Mouse (Mus musculus) CH12.LX (cell line): ENCODE measurements around the gene Ankrd28. TPM values are rescaled to one million over a fixed set of nuclear protein-coding genes. Genes with fewer than 3 reads are reported as not detected.

Source experiments
- DNase-seq: peaks from one replicate; pipeline ENCODE4 v3.0.0-alpha.2; 2013; ENCODE audit errors: extremely low read depth
- H3K27ac ChIP-seq: 2 replicates; pipeline ENCODE4 v1.5.1; 2012; ENCODE audit warnings: low read depth, mild to moderate bottlenecking, control low read depth, moderate library complexity; ENCODE audit not compliant: insufficient read depth
- H3K27me3 ChIP-seq: replicated peaks from 2 replicates; pipeline ENCODE3; 2012; ENCODE audit warnings: inconsistent platforms
- H3K36me3 ChIP-seq, 2 experiments: replicated peaks in 1 of 2; 2 replicates each; pipeline versions ENCODE3 to v1.6.1; 2012; ENCODE audit warnings: inconsistent platforms in 1 of 2, low read length in 1 of 2, mild to moderate bottlenecking in 1 of 2, mixed read lengths in 1 of 2, moderate library complexity in 1 of 2; ENCODE audit not compliant: control insufficient read depth in 1 of 2, insufficient read depth in 1 of 2
- H3K4me1 ChIP-seq, 2 experiments: 2 replicates each; pipeline ENCODE4 v1.6.1; 2012; ENCODE audit warnings: inconsistent platforms in 1 of 2, moderate library complexity in 1 of 2; ENCODE audit not compliant: insufficient read depth in 2 of 2, control insufficient read depth in 1 of 2
- H3K4me2 ChIP-seq: 2 replicates; pipeline ENCODE4 v1.6.1; 2012; ENCODE audit warnings: low read depth, mild to moderate bottlenecking, control low read depth; ENCODE audit not compliant: poor library complexity, insufficient read depth, severe bottlenecking
- H3K4me3 ChIP-seq, 3 experiments: fragments of 150-350 bp in 1 of 3; sonication (generic) in 1 of 3; replicated peaks in 1 of 3; 2 replicates each; pipeline versions ENCODE3 to v1.5.1; 2011 to 2012; ENCODE audit warnings: low read depth in 2 of 3, low read length in 2 of 3, mild to moderate bottlenecking in 2 of 3, moderate library complexity in 2 of 3, control low read depth in 1 of 3, improper control_type of control experiment in 1 of 3, inconsistent platforms in 1 of 3, mixed read lengths in 1 of 3; ENCODE audit not compliant: poor library complexity in 1 of 3
- H3K79me2 ChIP-seq: replicated peaks from 2 replicates; pipeline ENCODE4 v1.6.1; 2012; ENCODE audit warnings: mild to moderate bottlenecking, moderate library complexity; ENCODE audit not compliant: control insufficient read depth, poor library complexity, insufficient read depth, severe bottlenecking; ENCODE audit errors: extremely low read depth
- H3K9ac ChIP-seq: 2 replicates; pipeline ENCODE4 v1.6.1; 2012; ENCODE audit warnings: low read depth, mild to moderate bottlenecking, control low read depth, moderate library complexity; ENCODE audit not compliant: insufficient read depth
- H3K9me3 ChIP-seq: replicated peaks from 2 replicates; pipeline ENCODE3; 2012; ENCODE audit warnings: low read length, inconsistent platforms, mixed read lengths
- CHD2 ChIP-seq: IDR thresholded peaks from 2 replicates; pipeline ENCODE4 v1.6.1; 2011; ENCODE audit warnings: low read length, improper control_type of control experiment
- ELF1 ChIP-seq: IDR thresholded peaks from 2 replicates; pipeline ENCODE4 v1.6.1; 2014; ENCODE audit warnings: low read depth, mild to moderate bottlenecking, inconsistent platforms, low read length, improper control_type of control experiment
- EP300 ChIP-seq: IDR thresholded peaks from 2 replicates; pipeline ENCODE4 v1.6.1; 2011; ENCODE audit warnings: low read length, improper control_type of control experiment
- GABPA ChIP-seq: IDR thresholded peaks from 2 replicates; pipeline ENCODE4 v1.6.1; 2012; ENCODE audit warnings: low read depth, low read length, improper control_type of control experiment, inconsistent platforms; ENCODE audit not compliant: insufficient replicate concordance
- HCFC1 ChIP-seq: IDR thresholded peaks from 2 replicates; pipeline ENCODE4 v1.6.1; 2012; ENCODE audit warnings: low read depth, mild to moderate bottlenecking, inconsistent platforms, low read length, improper control_type of control experiment
- JUND ChIP-seq: conservative IDR thresholded peaks from 2 replicates; pipeline ENCODE4 v1.6.1; 2011; ENCODE audit warnings: low read depth, low read length, improper control_type of control experiment
- KAT2A ChIP-seq: IDR thresholded peaks from 2 replicates; pipeline ENCODE4 v1.6.1; 2012; ENCODE audit warnings: low read length, improper control_type of control experiment, inconsistent platforms; ENCODE audit not compliant: insufficient replicate concordance
- MXI1 ChIP-seq: IDR thresholded peaks from 2 replicates; pipeline ENCODE4 v1.6.1; 2011; ENCODE audit warnings: mild to moderate bottlenecking, low read depth, low read length, improper control_type of control experiment
- MYC ChIP-seq: IDR thresholded peaks from 2 replicates; pipeline ENCODE4 v1.6.1; 2011; ENCODE audit warnings: low read depth, mild to moderate bottlenecking, improper control_type of control experiment, low read length
- NRF1 ChIP-seq: IDR thresholded peaks from 2 replicates; pipeline ENCODE4 v1.6.1; 2014; ENCODE audit warnings: low read depth, mild to moderate bottlenecking, inconsistent platforms, low read length, improper control_type of control experiment, moderate library complexity
- PAX5 ChIP-seq: IDR thresholded peaks from 2 replicates; pipeline ENCODE4 v1.6.1; 2012; ENCODE audit warnings: low read length, inconsistent platforms, mixed read lengths
- RAD21 ChIP-seq: IDR thresholded peaks from 2 replicates; pipeline ENCODE4 v1.6.1; 2011; ENCODE audit warnings: low read depth, mild to moderate bottlenecking, low read length, improper control_type of control experiment, moderate library complexity
- TCF12 ChIP-seq: IDR thresholded peaks from 2 replicates; pipeline ENCODE4 v1.6.1; 2014; ENCODE audit warnings: low read depth, mild to moderate bottlenecking, inconsistent platforms, low read length, improper control_type of control experiment
- ZC3H11A ChIP-seq: IDR thresholded peaks from 2 replicates; pipeline ENCODE4 v1.6.1; 2012; ENCODE audit warnings: low read depth, mild to moderate bottlenecking, inconsistent platforms, low read length, improper control_type of control experiment
- ZNF384 ChIP-seq: IDR thresholded peaks from 2 replicates; pipeline ENCODE4 v1.6.1; 2012; ENCODE audit warnings: low read depth, low read length, improper control_type of control experiment, inconsistent platforms
- dilution Hi-C: fragments of 300-500 bp; cut with MboI; formaldehyde crosslinking; loops from 2 replicates; pipeline ENCODE4 v1.14.3; 2020; ENCODE audit warnings: low sequenced_read_pairs; ENCODE audit not compliant: extremely low pct_unique_long_range_greater_than_20kb, extremely low pct_ligation_motif_present
- in situ Hi-C: fragments of 300-500 bp; cut with MboI; formaldehyde crosslinking; loops from 3 replicates; pipeline ENCODE4 v1.14.3; 2019; ENCODE audit warnings: low sequenced_read_pairs, low pct_ligation_motif_present, low pct_unique_long_range_greater_than_20kb, mixed read lengths
- polyA plus RNA-seq: library from polyadenylated mRNA; unstranded; fragments of >175 nt; gene quantifications from 2 replicates; pipeline ENCODE4 v1.2.1, GENCODE M21; 2012; ENCODE audit warnings: low read depth; ENCODE audit not compliant: insufficient read length
- total RNA-seq, 2 experiments: library from RNA; depleted of rRNA; stranded (reverse); fragments of 300-350 nt in 1 of 2; fragments of >200 nt in 1 of 2; gene quantifications; 2 replicates each; pipeline ENCODE4 v1.2.3; 2012 to 2014

Ankrd28 gene
- total and polyA plus RNA-seq, 3 experiments: 7.3 to 15.0 (median 14.9) TPM

DNA sequence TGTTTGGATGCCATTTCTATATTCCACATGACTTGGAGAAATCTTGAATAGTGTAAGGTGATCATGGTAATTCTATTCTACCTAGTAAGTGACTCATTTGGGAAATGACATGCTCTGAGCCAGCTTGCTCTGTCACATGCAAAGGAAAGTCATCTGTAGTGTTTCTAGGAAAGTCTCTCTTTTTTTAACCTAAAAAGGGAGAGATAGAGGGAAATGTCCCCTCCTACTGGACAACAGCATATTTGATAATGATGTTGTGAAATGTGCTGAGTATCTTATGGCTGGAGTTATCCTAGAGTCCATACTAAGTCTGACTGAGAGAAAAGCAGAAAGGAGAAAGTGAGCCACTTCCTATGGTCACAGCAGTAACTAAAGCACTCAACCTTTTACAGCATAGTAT lies 44.8 kb downstream of the Ankrd28 start (continued):
- TF ChIP-seq MYC (no peak), ZNF384 (peak; percentile 72), TCF12 (no peak), ZC3H11A (no peak; the same call in 1 of the 2 replicates), HCFC1 (no peak), EP300 (no peak), MXI1 (no peak), KAT2A (no peak), PAX5 (no peak), RAD21 (peak; percentile 63), GABPA (no peak), NRF1 (no peak), JUND (no peak)

DNA sequence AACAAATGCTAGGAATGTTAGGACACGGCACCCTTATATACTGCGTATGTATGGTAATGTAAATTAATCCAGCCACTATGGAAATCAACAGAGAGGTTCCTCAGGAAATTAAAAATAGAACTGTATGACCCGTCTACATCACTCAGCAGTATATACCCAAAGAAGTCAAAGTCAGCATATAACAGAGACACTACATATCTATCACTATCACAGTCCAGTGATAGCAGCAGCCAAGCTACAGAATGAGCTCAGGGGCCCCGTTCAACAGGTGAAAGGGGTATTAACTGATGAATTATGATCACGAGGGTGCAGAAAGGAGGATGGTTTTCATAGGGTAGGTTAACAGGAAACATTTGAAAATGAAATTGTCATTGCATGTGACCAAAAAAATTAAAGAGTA lies 45.5 kb downstream of the Ankrd28 start:
- H3K27ac ChIP-seq: no peak overlapping the region
- H3K36me3 ChIP-seq: no peaks in the 10 kb centered on the region
- H3K4me2 ChIP-seq: no peak overlapping the region
- H3K4me1 ChIP-seq: peaks cover 0 to 37% of the 10 kb centered on the region in 2 experiments; a peak in 2 of 4 replicates
- dilution Hi-C loops (no loop called here), in situ Hi-C loops (loop anchor here (5.0 to 10.0 kb wide), 2 partner anchors 133 to 270 kb away; no protein-coding TSS in a partner anchor)
- no peaks in the 10 kb centered on the region for H3K9me3 ChIP-seq
- peaks cover 4% of the 10 kb centered on the region; the same call in 1 of the 2 replicates for H3K79me2 ChIP-seq
- H3K27me3 ChIP-seq: no peaks in the 10 kb centered on the region
- TF ChIP-seq NRF1 (no peak), ELF1 (no peak), HCFC1 (no peak), CHD2 (no peak), EP300 (no peak)
- no peak overlapping the region for H3K9ac ChIP-seq
- DNase-seq: no peak
- H3K4me3 ChIP-seq: no peak overlapping the region

DNA sequence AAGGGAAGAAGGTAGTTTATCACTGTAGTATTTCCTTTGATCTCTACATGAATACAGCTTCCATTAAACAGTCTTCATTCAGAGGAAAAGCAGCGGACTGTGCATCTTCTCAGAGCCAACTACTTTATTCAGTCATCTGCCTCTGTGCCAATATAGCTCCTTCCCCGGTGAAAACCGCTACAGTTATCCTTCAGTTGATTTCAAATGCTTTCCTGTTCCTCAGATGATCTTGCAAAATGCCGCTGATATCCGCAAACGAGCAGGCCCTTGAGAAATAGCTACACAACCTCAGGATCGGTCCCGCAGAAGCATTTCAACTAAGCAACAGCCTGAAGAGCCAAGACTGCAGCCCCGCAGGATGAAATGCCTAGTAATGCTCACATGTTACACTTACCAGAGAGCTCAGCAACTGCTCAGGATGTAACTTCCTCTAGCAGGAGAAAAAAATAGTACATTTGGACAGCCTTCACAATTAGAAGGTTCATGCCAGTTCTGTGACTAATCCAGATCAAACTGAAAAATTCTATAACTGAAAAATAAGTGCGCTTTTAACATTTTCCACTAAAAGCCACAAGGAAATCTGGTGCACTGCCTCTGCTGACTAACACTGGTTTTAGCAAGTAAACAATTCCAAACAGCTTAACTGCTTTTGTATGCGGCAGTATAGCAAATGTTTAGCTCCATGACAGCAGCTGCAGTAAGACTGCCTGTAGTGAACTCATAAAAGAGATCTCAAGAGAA lies 49.0 kb downstream of the Ankrd28 start:
- Histone ChIP-seq H3K9me3 (no peaks in the 10 kb centered on the region), H3K4me1 (peaks cover 0 to 35% of the 10 kb centered on the region in 2 experiments; a peak in 2 of 4 replicates), H3K79me2 (peaks cover 4% of the 10 kb centered on the region; the same call in 1 of the 2 replicates), H3K4me2 (0 out of 2 replicates have a peak overlapping the region, but pooled peaks have one; percentile 15), H3K36me3 (peaks cover 0 to 3% of the 10 kb centered on the region in 2 experiments), H3K4me3 (peak overlapping the region in 2 of 3 experiments; percentile 35 to 39), H3K27me3 (no peaks in the 10 kb centered on the region), H3K9ac (no peak overlapping the region), H3K27ac (no peak overlapping the region)
- no peak for DNase-seq
- dilution Hi-C loops: no loop called here
- TF ChIP-seq ZNF384 (peak; percentile 36; the same call in 1 of the 2 replicates), CHD2 (no peak)
- in situ Hi-C loops: loop anchor here (5.0 to 10.0 kb wide), 2 partner anchors 129 to 267 kb away; no protein-coding TSS in a partner anchor
